Mouse (Mus musculus): ENCODE measurements at regions not wholly inside any gene's neighbourhood (a gene's known extent, or its start where the extent isn't known, plus 50 kb on each side); places are given as distances from the start of the nearest gene placed in this dataset.
"Not testable (repeated sequence)": the region's sequence is repeated elsewhere in the genome, so short reads cannot be mapped to it uniquely, and the experiment has no call there.

DNA sequence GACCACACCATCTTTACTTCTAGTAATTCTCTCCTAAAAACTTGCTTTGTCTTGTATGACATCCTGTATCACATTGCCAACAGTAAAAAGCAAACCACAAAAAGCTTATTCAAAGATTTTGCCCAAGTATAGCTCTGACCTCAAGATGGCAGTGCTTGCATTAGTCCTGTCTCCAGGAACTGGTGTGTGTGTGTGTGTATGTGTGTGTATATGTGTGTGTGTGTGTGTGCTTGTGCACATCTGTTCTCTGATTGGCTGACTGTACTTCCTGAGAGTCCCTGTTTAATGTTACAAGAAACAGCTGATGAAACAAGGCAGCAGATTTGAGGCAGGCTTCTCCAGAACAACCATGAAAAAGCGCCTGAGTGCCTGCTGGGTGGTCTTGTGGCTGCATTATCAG, 735.0 kb downstream of the Dad1 start:
- DNase-seq; intact Hi-C loops (cut with DNase I): not testable (repeated sequence)

DNA sequence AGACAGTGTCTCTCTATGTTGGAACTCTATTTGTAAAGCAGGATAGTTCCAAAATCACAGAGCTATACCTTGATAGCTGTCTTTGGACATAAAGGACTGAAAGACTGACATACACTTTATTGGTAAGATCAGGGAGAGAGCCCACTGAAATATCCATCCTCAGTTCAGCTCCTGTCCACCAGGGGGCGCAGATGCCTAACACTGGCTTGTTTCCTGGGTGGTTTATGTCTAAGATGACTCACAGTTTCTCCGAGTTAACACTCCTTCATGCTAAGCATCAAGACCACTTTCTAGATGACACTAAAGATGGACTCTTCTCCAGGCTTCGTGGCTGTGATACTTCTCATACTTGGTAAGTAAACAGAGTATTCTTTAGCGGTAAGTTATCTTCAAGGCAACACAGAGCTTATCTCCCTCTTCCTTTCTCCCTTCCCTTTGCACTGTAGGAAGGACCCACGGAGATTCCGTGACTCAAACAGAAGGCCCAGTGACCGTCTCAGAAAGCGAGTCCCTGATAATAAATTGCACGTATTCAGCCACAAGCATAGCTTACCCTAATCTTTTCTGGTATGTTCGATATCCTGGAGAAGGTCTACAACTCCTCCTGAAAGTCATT, 737.2 kb downstream of the Dad1 start:
- intact Hi-C loops (cut with DNase I); DNase-seq: not testable (repeated sequence)

DNA sequence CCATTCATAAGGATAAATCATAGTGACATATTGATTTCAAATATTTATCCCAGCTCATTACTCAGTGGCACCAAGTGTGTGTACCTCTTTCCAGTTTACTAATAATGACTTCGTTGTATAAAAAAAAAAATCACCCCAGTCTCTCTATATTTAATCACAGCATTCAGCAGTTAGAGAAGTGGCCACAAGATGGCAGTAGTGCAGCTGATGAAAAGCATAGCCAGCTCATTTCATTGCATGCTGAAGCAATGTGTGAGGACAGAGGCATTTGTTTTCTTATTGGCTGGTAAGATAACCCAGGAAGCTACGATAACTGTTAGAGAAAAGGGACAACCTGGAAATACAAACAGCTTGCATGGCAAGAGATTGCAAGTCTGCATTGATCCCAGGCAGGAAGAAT, 748.5 kb downstream of the Dad1 start:
- peak; percentile 2 to 46 for DNase-seq
- intact Hi-C loops (cut with DNase I) = not testable (repeated sequence)

DNA sequence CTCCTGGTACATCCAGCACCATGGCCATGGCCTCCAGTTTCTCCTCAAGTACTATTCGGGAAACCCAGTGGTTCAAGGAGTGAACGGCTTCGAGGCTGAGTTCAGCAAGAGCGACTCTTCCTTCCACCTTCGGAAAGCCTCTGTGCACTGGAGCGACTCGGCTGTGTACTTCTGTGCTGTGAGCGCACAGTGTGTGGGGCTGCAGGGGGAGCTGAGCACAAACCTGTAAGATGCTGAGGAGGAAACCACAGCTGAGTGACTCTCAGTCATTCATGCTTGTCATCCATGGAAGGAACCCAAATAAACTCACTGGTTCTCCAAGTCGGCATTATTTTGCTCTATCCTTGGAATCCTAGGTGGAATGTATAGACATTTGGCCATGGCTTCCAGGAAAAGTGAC, 765.5 kb downstream of the Dad1 start:
- DNase-seq; intact Hi-C loops (cut with DNase I): not testable (repeated sequence)

DNA sequence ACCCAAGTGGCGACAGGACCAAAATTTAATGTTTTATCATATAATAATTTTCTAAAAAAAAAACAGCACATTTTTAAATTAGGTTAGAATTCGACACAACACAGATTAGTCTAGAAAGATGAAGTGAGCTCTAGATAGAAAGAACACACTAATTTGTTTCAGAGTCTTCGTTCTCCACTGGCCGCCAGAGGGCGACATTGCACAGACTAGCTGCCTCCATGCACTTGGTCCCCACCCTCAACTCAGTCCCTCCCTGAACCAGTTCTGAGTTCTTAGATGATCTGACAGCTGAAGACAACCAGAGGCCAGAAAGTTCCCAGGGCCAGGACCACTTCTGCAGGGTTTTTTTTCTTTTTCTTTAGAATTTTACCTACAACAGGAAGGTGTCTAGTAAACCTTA, 766.3 kb downstream of the Dad1 start:
- DNase-seq; intact Hi-C loops (cut with DNase I): not testable (repeated sequence)

DNA sequence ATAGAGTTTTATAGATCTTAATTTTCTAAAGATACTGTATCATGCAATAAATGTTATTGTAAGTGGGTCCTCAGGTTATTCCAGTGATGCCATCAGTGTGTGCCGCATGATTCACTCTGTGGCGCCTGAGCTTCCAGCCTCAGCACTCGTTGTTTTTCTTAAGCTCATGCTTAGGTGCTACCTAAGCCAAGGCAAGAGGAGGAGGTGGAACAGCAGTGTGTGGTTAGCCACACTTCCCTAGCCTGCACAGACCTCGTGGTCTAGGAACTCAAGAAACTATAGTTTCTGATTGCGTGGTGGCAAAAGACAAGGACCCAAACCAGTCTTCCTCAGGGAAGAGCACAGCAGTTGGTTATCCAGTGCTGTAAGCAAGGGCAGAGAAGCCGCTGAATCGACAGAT, 779.7 kb downstream of the Dad1 start:
- DNase-seq; intact Hi-C loops (cut with DNase I): not testable (repeated sequence)

DNA sequence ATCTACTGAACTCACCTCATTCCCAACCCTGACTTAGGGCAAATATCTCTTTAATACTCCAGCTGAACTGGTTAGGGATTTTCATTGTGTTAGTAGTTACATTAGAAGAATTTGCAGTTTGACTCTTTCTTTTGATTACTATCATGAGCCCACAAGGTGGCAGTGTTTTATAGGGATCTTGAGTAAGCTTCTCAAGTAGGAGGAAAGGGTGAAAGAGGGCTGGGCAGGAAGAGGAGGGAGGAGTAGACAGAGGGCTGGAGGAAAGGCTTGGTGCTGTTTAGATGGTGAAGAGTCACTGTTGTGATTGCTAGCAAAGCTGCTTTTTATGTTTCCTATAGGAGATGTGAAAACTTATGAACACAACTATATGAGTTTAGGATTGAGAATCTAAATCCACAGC, 793.1 kb downstream of the Dad1 start:
- intact Hi-C loops (cut with DNase I); DNase-seq: not testable (repeated sequence)

DNA sequence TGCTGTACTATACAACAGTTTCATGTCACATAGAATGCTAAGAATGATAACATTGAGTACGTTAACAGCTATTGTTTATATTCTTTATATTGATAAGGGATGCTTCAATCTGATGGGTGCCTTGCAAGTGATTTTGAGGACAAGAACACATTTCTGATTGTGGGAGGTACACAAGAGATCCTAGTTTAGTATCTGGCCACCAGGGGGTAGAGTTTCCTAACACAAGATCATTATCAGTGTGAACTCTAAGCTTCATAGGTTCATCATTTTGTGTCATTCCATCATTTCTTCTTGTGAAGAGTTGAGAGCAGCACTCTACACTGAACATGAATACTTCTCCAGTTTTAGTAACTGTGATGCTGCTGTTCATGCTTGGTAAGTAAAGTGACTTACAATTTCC, 799.9 kb downstream of the Dad1 start:
- intact Hi-C loops (cut with DNase I) = no loop called here
- no peak for DNase-seq

DNA sequence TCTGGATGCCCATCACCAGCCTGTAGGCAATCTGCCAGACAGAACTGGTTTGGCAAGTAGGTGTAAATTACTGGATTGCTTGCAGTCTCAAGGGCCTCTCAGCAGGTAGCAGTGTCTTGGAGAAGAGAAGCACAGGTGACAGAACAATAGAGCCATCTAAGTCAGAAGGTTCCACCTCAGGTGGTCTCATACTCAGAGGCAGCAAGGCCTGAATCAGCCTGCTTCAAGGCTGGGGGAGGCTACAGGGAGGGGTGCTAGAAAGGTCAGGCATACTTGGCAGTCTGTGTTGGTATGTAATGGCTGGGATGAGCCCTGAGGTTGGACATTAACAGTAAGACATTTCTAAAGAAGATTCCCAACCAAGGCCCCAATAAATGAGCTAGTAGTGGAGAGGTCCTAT, 814.3 kb downstream of the Dad1 start:
- DNase-seq; intact Hi-C loops (cut with DNase I): not testable (repeated sequence)

DNA sequence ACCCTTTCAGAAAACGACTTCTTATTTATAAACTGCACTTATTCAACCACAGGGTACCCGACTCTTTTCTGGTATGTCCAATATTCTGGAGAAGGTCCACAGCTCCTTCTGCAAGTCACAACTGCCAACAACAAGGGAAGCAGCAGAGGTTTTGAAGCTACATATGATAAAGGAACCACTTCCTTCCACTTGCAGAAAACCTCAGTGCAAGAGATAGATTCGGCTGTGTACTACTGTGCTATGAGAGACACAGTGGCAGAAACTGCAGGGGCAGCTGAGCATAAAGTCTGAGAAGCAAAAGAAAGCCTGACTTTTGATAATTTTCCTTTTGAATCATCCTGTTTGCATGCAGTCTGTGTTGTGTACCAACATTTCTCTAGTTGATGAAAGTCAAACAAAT, 823.8 kb downstream of the Dad1 start:
- intact Hi-C loops (cut with DNase I) = not testable (repeated sequence)

DNA sequence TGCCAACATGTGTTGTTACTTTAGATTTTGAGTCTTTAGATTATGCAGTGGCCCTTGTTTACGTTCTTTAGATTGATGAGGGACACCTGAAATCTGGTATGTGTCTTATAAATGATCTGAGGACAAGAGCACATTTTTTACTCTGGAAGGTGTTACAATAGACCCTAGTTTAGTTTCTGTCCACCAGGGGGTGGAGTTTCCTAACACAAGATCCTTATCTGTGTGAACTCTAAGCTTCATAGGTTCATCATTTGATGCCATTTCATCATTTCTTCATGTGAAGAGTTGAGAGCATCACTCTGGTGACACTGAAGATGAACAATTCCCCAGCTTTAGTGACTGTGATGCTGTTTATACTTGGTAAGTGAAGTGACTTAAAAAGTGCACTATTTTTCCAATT, 825.5 kb downstream of the Dad1 start:
- DNase-seq; intact Hi-C loops (cut with DNase I): not testable (repeated sequence)

More for the DNA sequence above, 823.8 kb downstream of the Dad1 start:
- not testable (repeated sequence) for DNase-seq

DNA sequence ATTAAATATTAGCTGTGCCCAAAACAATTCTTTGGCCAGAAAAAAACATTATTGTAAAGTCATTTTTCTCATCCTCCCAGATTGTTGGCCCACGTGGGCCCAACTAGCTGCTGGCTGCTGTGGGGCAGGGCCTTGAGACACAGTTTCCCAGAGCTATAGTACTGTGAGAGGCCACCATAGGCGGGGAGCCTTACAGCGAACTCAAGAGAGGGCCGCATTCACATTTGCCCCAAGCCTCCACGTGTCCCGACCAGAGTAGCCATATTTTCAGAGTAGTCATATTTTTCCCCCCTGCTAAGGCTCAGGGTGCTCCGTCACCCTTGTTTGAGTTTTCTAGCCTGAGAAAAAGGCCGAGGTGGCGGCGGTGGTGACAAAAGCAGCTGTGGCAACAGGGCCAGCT, 826.3 kb downstream of the Dad1 start:
- intact Hi-C loops (cut with DNase I); DNase-seq: not testable (repeated sequence)

DNA sequence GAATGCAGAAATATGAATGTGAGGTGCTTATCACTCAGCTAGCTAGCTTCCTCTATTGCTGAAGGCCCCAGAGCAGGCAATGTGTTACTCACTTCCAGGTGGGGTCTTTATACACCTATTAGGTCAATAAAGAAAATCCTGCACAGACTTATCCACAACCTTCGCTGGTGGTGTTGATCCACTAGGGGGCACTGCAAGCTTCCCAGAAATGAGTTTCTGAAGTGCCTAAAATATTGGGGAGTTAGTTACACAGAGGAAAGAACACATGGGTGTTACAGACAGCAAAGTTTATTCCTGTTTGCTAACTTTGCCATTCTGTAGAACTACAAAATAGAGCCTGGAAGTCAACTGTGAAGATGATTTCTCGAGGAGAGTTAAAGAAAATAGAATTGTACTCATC, 836.9 kb downstream of the Dad1 start:
- DNase-seq; intact Hi-C loops (cut with DNase I): not testable (repeated sequence)

DNA sequence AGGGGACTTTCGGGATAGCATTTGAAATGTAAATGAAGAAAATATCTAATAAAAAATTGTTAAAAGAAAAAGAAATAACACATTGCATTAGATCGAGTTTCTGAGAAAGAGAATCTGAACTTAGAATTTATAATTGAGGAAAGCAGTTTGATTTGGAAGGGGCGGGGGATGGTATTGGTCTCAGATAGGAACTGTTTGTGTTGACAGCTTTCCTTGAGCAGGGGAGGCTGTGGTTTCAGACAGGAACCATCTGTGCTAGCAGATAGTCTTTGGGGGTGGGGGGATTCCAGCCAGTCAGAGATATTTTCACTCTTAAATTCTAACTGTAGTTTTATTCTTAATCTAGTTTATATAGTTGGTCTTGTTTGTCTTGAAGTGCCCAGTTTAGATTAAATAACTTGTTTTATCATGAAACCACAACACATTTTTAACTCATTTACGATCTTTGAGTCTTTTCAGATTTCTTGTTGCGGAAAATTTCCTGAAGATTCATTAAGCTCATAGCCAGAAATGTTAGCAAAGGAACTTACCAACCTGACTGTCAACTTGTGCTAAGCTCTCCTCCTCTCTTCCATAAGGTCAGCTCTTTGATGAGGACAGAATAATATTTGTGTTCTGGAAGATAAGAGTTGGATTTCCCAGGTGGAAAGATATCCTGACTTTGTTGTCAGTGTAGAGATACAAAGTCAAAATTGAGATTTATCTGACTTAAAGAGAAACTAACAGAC, 846.2 kb downstream of the Dad1 start:
- DNase-seq; intact Hi-C loops (cut with DNase I): not testable (repeated sequence)

DNA sequence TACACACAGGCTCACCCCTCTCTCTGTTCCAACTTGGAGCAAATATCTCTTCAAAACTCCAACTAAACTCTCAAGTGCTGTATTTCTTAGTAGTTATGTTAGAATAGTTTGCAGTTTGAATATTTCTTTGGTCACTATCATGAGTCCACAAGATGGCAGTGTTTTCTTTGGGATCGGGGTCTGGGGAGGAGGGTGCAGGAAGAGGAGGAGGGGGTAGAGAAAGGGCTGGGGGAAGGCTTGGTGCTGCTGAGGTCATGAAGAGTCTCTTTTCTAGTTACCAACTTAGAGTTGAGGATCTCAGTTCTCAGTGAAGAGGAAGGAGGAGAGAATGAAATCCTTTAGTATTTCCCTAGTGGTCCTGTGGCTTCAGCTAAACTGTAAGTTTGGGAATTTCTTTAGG, 863.6 kb downstream of the Dad1 start:
- DNase-seq; intact Hi-C loops (cut with DNase I): not testable (repeated sequence)

DNA sequence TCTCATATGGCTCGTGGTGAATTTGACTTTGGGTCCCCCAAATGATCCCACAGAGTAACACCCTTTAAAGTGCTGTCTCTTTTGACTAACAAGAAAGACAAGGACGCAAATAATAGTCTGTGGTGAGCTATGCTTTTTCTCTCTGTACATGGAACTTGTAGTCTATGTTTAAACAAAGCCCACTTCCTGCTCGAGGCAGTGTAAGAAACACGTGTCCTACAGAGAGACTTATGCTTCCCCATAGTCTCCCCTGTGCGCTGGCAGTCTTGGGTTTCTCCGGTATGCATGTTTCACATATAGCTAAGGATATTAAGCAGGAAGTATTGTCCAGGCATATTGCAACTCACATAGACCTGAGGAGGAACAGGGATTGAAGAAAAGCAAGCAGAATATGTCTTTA, 879.0 kb upstream of the Olfr1507 start:
- DNase-seq; intact Hi-C loops (cut with DNase I): not testable (repeated sequence)

DNA sequence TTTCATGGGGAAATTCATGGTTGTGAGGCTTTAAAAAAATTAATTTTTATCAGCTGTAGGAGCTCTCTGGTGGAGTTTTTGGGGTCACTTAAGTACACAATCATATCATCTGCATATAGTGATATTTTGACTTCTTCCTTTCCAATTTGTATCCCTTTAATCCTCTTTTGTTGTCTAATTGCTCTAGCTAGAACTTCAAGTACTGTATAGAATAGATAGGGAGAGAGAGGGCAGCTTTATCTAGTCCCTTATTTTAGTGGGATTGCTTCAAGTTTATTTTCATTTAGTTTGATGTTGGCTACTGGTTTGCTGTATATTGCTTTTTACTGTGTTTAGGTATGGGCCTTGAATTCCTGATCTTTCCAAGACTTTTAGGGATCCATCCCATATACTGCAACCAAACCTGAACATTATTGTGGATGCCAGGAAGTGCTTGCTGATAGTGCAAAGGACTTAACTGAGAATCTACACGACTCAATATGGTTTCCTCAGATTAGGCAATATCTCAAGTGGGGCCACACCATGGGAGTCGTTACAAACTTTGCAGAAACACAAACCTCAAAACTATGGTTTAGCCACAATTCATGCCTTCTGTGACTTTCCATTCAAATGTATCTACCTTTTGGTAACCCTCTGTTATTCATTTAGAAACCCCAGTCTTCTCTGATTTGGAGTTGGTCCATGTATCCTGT, 878.4 kb upstream of the Olfr1507 start:
- DNase-seq; intact Hi-C loops (cut with DNase I): not testable (repeated sequence)

DNA sequence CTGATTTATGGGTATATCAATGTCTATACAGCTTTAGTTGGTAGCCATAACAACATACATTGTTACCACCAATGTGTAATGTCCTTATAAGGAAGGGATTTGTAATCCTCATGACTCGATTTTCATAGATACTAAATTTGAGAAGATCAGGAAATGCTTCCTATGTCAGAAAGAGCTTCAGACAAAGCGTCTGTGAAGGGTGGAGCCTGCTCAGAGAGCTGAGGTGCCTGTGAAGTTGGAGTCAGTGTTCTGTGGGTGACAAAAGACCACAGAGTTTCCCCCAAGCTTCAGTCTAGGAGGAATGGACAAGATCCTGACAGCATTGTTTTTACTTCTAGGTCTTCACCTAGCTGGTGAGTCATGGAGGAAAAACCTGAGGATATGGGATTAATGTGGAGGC, 874.2 kb upstream of the Olfr1507 start:
- intact Hi-C loops (cut with DNase I) = no loop called here
- DNase-seq = no peak

DNA sequence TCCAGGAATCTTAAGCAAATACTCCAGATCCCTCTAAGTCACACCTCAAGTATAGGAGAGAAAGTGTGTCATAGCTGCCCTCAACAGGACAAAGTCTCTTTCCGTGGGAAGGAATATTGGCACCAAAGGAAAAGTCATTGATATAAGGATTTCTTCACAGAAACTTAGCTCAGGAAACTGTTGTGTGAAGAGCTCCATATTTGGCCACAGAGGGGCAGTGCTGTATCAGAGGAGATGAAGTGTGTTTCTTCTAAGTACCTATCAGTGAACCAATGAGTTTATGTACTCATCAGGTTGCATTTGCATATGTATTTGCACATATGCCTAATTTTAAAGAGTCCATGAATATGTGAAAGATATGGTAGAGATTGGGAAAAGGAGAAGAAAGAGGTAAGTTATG, 871.9 kb upstream of the Olfr1507 start:
- intact Hi-C loops (cut with DNase I); DNase-seq: not testable (repeated sequence)

DNA sequence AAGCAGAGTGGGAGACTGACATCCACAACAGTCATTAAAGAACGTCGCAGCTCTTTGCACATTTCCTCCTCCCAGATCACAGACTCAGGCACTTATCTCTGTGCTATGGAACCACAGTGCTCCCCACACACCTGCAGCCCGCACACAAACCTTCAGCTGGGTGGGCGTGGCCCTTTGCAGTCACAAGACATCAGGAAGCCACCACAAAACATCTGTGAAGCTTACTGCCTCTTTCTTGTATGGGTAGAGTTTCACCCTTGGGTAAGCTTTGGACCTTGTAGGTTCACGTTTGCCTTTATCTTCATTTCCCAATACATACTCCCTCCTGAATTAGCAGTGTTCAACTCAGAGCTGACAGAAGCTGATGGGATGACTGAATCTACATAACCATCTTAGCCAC, 868.4 kb upstream of the Olfr1507 start:
- DNase-seq; intact Hi-C loops (cut with DNase I): not testable (repeated sequence)

DNA sequence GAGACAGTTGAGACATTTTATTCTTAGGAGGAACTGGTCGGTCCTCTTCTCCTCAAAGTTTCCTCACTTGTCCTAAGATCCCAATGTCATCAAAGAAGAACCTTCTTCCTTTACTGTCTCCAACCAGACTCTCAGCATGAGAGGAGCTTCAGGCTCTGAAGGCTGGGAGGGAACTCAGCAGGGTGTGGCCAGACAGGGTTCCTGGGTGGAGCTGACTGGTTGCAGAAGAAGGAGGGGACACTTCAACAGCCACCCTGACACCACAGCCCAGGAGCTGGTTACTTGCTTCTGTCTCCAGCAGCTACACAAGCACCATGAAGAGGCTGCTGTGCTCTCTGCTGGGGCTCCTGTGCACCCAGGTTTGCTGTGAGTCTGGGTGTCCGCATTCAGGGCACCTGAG, 866.5 kb upstream of the Olfr1507 start:
- intact Hi-C loops (cut with DNase I); DNase-seq: not testable (repeated sequence)

All from heart, postnatal 14 days (tissue).